Mouse (Mus musculus) splenic B cell, adult 2 months (primary cell): ENCODE data around the gene Rabepk.
A peak's percentile ranks its signal among the peaks of the same experiment; 100 is the strongest.
"Not testable (repeated sequence)": the region's sequence is repeated elsewhere in the genome, so short reads cannot be mapped to it uniquely, and the experiment has no call there.

ENCODE experiments used
- DNase-seq: peaks from one replicate; pipeline ENCODE4 v3.0.0-alpha.2; 2011; ENCODE audit warnings: low read depth, low spot score
- H3K27me3 ChIP-seq: 2 replicates; pipeline ENCODE4 v1.6.1; 2012; ENCODE audit warnings: mild to moderate bottlenecking, low read length, moderate library complexity, mixed read lengths; ENCODE audit not compliant: control insufficient read depth, poor library complexity, insufficient read depth, severe bottlenecking
- H3K36me3 ChIP-seq: 2 replicates; pipeline ENCODE4 v1.6.1; 2012; ENCODE audit warnings: mild to moderate bottlenecking, low read length, moderate library complexity, mixed read lengths; ENCODE audit not compliant: control insufficient read depth, poor library complexity, insufficient read depth, severe bottlenecking

The Rabepk gene

GRCm38 (mm10) chr2:34799357-34800256 is at the start of gene Rabepk:
Rabepk (minus strand) TSS chr2:34799912.
- peak; percentile 87 for DNase-seq
- no peaks in the 10 kb centered on the region; the same call in 1 of the 2 replicates for H3K36me3 ChIP-seq
- H3K27me3 ChIP-seq = no peaks in the 10 kb centered on the region

GRCm38 (mm10) chr2:34847702-34848101 is 48.0 kb upstream of the Rabepk start:
- Histone ChIP-seq H3K27me3 (no peaks in the 10 kb centered on the region), H3K36me3 (no peaks in the 10 kb centered on the region)
- DNase-seq = no peak

DNA sequence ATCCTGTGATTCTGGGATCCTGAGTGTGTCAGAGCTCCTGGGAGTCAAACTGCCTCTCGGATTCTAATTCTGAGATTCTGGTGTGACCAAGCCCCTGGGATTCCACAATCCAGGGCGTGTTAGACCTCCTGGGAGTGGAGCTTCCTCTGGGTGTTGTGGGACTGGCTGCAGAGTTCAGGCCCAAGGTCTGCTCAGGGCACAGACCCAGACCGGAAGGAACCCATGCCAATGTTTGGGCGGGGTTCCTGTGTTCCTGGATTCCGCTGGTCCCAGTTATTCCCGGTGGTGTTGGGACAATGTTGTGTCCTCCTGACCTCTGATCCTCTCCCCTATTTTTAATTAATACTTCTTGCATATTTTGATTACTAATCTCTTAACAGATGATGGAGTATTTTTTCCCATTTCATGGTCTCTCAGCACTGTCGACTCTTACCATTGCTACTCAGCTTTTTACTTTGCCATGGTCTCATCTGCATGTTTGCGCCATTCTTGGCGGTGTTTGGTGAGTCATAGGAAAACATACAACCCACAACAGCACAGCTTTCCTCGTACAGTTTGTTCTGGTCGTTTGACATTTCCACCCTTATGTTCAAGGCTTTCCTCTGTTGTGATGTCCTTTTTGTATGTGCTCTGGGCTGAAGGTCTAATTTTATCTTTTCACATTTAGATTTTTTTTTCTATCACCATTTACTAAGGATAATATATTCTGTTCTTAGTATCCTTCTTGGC is 43.7 kb upstream of the Rabepk start:
- DNase-seq = no peak
- Histone ChIP-seq H3K27me3 (no peaks in the 10 kb centered on the region), H3K36me3 (no peaks in the 10 kb centered on the region)

DNA sequence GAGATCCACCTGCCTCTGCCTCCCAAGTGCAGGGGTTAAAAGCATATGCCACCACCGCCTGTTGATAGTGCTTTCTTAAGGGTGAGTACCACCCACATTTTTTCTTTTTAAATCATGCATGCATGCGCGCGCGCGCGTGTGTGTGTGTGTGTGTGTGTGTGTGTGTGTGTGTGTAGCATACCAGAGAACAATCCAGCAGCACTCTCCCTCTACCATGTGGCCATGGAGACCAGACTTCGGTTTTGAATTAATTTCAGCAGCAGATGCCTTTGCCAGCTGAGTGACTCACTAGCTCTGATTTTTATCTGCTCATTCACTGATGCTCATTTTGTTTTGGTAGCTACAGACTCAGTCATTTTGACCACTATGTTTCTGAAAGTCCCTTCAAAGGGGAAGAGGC is 42.0 kb upstream of the Rabepk start:
- no peaks in the 10 kb centered on the region for H3K27me3 ChIP-seq

GRCm38 (mm10) chr2:34840143-34840542 is 40.4 kb upstream of the Rabepk start:
- H3K36me3 ChIP-seq = not testable (repeated sequence)
- peak; percentile 30 for DNase-seq

More for the DNA sequence above, 42.0 kb upstream of the Rabepk start:
- DNase-seq = no peak
- H3K36me3 ChIP-seq = no peaks in the 10 kb centered on the region

DNA sequence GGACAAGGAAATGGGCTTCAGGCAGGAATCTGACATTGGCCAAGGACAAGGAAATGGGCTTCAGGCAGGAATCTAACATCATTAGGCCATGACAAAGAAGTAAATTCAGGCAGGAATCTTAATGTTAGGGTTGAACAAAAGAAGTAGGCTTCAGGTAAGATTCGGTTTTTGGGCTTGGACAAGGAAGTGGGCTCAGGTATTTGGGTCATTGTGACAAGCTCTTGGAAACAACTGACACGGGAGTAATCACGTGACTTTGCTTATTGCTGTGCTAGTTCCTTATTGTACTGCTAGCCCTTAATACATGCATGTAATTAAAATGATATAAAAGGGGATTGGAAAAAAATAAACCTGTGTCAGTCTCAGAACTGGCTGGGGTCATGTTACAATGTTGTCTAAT is 36.0 kb upstream of the Rabepk start:
- H3K36me3 ChIP-seq = no peaks in the 10 kb centered on the region
- no peak for DNase-seq
- no peaks in the 10 kb centered on the region for H3K27me3 ChIP-seq

More at GRCm38 (mm10) chr2:34840143-34840542, 40.4 kb upstream of the Rabepk start:
- H3K27me3 ChIP-seq = not testable (repeated sequence)

- no peaks in the 10 kb centered on the region; the same call in 1 of the 2 replicates for H3K36me3 ChIP-seq
- H3K27me3 ChIP-seq = no peaks in the 10 kb centered on the region
- DNase-seq = no peak
Observed at GRCm38 (mm10) chr2:34833624-34834023, 33.9 kb upstream of the Rabepk start.

DNA sequence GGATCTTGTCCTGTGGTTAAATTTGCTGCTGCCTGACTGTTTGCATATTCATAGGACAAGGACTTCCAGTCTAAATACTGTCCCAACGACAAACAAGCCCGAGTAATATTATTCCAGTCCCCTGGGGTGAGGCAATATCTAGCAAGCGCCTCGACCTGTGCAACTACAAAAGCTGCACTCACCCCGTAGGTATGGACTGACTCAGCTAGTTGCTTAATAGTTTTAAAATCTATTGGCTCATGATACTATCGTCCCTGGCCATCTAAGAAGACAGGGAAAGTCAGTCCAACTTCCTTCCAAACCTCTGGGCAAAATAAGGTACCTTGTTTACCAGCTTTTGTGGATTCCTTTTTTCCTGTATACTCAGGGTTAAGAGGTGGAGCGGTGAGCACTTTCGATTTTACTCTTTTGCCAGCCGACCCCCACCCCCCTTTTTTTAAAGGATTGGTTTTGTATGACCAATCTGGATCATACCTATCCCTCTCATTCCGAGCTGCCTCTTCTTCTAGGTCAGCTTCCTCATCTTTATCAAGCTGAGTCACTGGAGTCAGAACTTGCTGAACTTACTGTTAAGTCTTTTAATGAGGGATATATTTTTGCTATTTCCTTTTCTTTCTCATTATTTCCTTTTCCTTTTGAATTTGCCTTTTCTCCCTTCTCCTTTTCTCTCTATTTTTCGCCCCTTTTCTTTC is 33.2 kb upstream of the Rabepk start, which contains the start of gene Gm34653:
Gene Gm34653, plus strand, starts transcription at position 242 of the 692 bp plus-strand sequence.
- DNase-seq, H3K36me3 ChIP-seq, H3K27me3 ChIP-seq: not testable (repeated sequence)

GRCm38 (mm10) chr2:34830066-34830465 is 30.4 kb upstream of the Rabepk start:
- H3K27me3 ChIP-seq, DNase-seq, H3K36me3 ChIP-seq: not testable (repeated sequence)

DNA sequence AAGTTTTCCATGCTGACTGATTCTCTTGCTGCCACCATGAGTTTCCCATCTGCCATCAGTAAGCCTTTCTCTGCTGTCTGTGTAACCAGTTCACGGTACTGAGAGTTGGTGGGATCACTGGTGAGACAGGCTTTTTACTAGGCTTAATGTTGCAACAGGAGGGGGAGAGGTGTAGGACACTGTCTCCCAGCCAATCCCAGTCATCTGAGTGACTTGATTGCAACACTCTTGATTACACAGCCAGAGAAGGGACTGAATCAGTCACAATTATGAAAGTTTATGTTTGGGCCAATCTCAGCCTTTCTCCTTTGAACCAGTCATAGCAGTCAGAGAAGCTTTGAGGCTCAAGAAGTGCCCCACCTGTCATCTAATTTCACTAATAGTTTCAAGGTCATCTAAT is 28.3 kb upstream of the Rabepk start:
- Histone ChIP-seq H3K27me3 (no peaks in the 10 kb centered on the region), H3K36me3 (no peaks in the 10 kb centered on the region; the same call in 1 of the 2 replicates)
- no peak for DNase-seq

DNA sequence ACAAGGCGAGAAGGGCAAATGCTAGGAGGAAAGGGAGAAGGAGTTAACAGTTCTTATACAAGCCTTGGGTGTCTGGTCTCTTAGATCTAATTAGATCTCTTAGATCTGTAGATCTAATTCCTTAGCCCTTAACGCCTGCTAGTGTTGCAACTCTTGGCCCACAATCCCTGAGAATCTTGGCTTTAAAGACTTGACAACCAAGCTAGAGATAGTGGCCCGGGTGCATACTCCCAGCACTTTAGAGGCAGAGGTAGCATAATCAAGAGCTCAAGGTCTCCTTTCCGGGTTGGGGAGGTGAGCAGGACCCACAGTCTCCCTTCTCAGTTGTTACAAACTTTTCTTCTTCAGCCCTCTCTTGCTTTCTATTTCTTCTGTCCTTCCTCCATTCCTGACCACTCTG is 27.9 kb upstream of the Rabepk start:
- Histone ChIP-seq H3K27me3 (no peaks in the 10 kb centered on the region), H3K36me3 (no peaks in the 10 kb centered on the region; the same call in 1 of the 2 replicates)
- DNase-seq = no peak

DNA sequence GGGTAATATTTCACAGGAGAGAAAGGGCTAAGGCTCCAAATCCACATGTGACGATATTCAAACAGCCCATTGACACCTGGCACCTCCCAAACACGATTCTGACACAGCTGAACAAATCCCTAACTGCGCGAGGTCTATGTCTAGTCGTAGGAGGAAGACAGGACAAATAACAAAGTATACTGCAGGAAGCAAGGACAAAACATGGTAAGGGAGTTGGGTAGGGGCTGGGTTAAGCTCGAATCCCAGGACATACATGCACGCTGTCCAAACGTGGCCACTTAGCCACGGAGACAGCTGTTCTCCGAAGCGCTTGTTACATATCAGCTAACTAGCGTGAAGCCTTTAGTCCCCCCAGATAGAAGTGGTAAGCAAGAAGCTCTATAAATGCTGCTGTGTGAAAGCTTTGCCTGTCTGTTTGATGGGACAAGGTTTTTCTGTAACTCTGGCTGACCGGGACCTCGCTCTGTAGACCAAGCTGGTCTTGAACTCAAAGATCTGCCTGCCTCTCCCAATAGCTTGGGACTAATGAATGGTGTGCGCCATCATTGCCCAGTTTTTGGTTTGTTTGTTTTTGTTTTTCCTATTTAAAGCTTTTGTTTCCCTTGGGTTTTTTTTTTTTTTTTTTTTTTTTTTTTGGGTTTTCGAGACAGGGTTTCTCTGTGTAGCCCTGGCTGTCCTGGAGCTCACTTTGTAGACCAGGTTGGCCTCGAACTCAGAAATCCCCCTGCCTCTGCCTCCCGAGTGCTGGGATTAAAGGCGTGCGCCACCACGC is 26.9 kb upstream of the Rabepk start:
- no peak for DNase-seq
- no peaks in the 10 kb centered on the region for H3K27me3 ChIP-seq
- H3K36me3 ChIP-seq = no peaks in the 10 kb centered on the region; the same call in 1 of the 2 replicates

DNA sequence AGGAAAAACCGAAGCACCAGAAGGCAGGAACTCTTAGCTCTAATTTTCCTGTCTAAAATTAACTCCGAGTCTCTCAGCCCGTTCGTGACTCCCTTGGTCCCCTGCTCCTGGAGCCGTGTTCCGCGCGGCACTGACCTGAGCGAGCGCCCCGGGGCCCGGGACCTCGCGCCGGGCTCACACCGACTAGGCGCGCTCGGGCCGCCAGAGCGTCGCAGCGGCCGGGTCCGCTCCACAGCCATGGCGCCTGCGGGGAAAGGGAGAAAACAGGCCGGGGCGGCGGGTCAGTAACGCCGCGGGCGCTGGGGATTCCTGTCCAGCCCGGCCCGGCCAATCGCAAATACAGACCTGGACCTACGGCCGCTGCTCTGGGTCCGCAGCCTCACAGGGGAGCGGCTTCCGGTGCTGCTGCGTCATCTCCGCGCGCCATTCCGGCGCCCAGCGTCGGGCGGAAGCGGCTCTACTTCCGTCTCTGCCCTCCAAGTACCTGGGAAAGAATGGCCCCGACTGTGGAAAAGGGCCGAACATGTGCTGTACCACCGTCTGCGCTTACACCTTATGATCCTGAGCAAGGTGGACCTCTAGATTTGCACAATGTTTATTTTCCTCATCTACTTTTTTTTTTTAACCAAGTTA is 26.2 kb upstream of the Rabepk start, which contains the start of gene Fbxw2:
Gene Fbxw2, minus strand, starts transcription at position 485 of the 633 bp plus-strand sequence.
- no peaks in the 10 kb centered on the region; the same call in 1 of the 2 replicates for H3K36me3 ChIP-seq
- DNase-seq = peak; percentile 92

More for the DNA sequence above, 26.2 kb upstream of the Rabepk start, which contains the start of gene Fbxw2:
- H3K27me3 ChIP-seq = no peaks in the 10 kb centered on the region
